Mouse (Mus musculus) myocyte (in vitro differentiated cells): ENCODE measurements around the gene Stat5b. TPM values are rescaled to one million over a fixed set of nuclear protein-coding genes. Genes with fewer than 3 reads are reported as not detected.
"Not testable (repeated sequence)": the region's sequence is repeated elsewhere in the genome, so short reads cannot be mapped to it uniquely, and the experiment has no call there.

ENCODE experiments used
- H3K27me3 ChIP-seq: one replicate; pipeline ENCODE4 v1.6.1; 2011; ENCODE audit not compliant: control insufficient read depth, insufficient read depth, insufficient read length
- H3K36me3 ChIP-seq: one replicate; pipeline ENCODE4 v1.6.1; 2011; ENCODE audit not compliant: control insufficient read depth, insufficient read depth
- H3K4me2 ChIP-seq: one replicate; pipeline ENCODE4 v1.6.1; 2011; ENCODE audit warnings: low read depth, control low read depth
- H3K4me3 ChIP-seq: one replicate; pipeline ENCODE4 v1.5.1; 2011; ENCODE audit warnings: mild to moderate bottlenecking, control low read depth, moderate library complexity
- H3K79me2 ChIP-seq: one replicate; pipeline ENCODE4 v1.6.1; 2011; ENCODE audit not compliant: control insufficient read depth, insufficient read depth
- H3ac ChIP-seq: one replicate; pipeline ENCODE4 v1.6.1; 2011; ENCODE audit not compliant: control insufficient read depth, insufficient read length
- CEBPB ChIP-seq: IDR thresholded peaks from 2 replicates; pipeline ENCODE4 v1.6.1; 2011; ENCODE audit warnings: mild to moderate bottlenecking, moderate library complexity; ENCODE audit not compliant: poor library complexity, insufficient read depth, severe bottlenecking
- E2F4 ChIP-seq: IDR thresholded peaks from one replicate; pipeline ENCODE4 v1.6.1; 2011; ENCODE audit warnings: mild to moderate bottlenecking, control low read depth, moderate library complexity; ENCODE audit not compliant: insufficient read depth
- MAX ChIP-seq: IDR thresholded peaks from one replicate; pipeline ENCODE4 v1.6.1; 2011; ENCODE audit warnings: low read depth, mild to moderate bottlenecking, control low read depth
- MYOD1 ChIP-seq, 3 experiments: IDR thresholded peaks; one replicate each; pipeline ENCODE4 v1.6.1; 2011; ENCODE audit warnings: control low read depth in 2 of 3, low read depth in 2 of 3, mild to moderate bottlenecking in 2 of 3, moderate library complexity in 1 of 3; ENCODE audit not compliant: insufficient read length in 2 of 3, control insufficient read depth in 1 of 3
- MYOG ChIP-seq, 3 experiments: IDR thresholded peaks; one replicate each; pipeline ENCODE4 v1.6.1; 2011; ENCODE audit warnings: control low read depth in 2 of 3, low read depth in 2 of 3, mild to moderate bottlenecking in 2 of 3; ENCODE audit not compliant: insufficient read length in 2 of 3, control insufficient read depth in 1 of 3, insufficient read depth in 1 of 3
- POLR2A ChIP-seq: IDR thresholded peaks from one replicate; pipeline ENCODE4 v1.6.1; 2011; ENCODE audit warnings: low read depth, mild to moderate bottlenecking, control low read depth, moderate library complexity; ENCODE audit not compliant: insufficient read length
- POLR2AphosphoS2 ChIP-seq: IDR thresholded peaks from one replicate; pipeline ENCODE4 v1.6.1; 2011; ENCODE audit warnings: low read depth, control low read depth; ENCODE audit not compliant: insufficient read length
- REST ChIP-seq: IDR thresholded peaks from one replicate; pipeline ENCODE4 v1.6.1; 2011; ENCODE audit warnings: mild to moderate bottlenecking, control low read depth, moderate library complexity; ENCODE audit not compliant: insufficient read depth, insufficient read length
- SRF ChIP-seq: IDR thresholded peaks from one replicate; pipeline ENCODE4 v1.6.1; 2011; ENCODE audit warnings: low read depth; ENCODE audit not compliant: control insufficient read depth, insufficient read length
- TCF12 ChIP-seq: IDR thresholded peaks from one replicate; pipeline ENCODE4 v1.6.1; 2011; ENCODE audit warnings: mild to moderate bottlenecking, control low read depth; ENCODE audit not compliant: poor library complexity, insufficient read depth, severe bottlenecking
- TCF3 ChIP-seq: IDR thresholded peaks from one replicate; pipeline ENCODE4 v1.6.1; 2011; ENCODE audit warnings: low read depth, control low read depth; ENCODE audit not compliant: insufficient read length
- USF1 ChIP-seq: IDR thresholded peaks from one replicate; pipeline ENCODE4 v1.6.1; 2011; ENCODE audit warnings: low read depth, mild to moderate bottlenecking, control low read depth, moderate library complexity
- polyA plus RNA-seq: library from polyadenylated mRNA; unstranded; fragments of >200 nt; fragmentation: generic; extraction: Trizol; gene quantifications from one replicate; pipeline ENCODE4 v1.2.1, GENCODE M21; 2012; ENCODE audit warnings: missing spikeins

Stat5b gene
- polyA plus RNA-seq, 1 experiment: 12.0 TPM

- peaks cover 14% of the 10 kb centered on the region for H3K36me3 ChIP-seq
- H3K4me2 ChIP-seq: no peak overlapping the region
- no peaks in the 10 kb centered on the region for H3K27me3 ChIP-seq
- no peak overlapping the region for H3K4me3 ChIP-seq
- H3ac ChIP-seq: no peak overlapping the region
- TF ChIP-seq REST (no peak), POLR2A (no peak), POLR2AphosphoS2 (no peak), CEBPB (no peak), MYOG (IDR thresholded peaks at IDR 0.05; ENCODE audit: control insufficient read depth in 1 of 3, insufficient read depth in 1 of 3, insufficient read length in 2 of 3, low read depth in 2 of 3) (no peak), TCF3 (no peak), E2F4 (no peak), TCF12 (no peak), SRF (no peak), MAX (no peak), USF1 (no peak), MYOD1 (IDR thresholded peaks at IDR 0.05; ENCODE audit: control insufficient read depth in 1 of 3, insufficient read length in 2 of 3, low read depth in 2 of 3) (no peak)
- H3K79me2 ChIP-seq: no peaks in the 10 kb centered on the region
Measured at GRCm38 (mm10) chr11:100799426-100799825, 51.1 kb downstream of the Stat5b start.

- Histone ChIP-seq H3K4me3 (no peak overlapping the region), H3ac (no peak overlapping the region), H3K36me3 (peaks cover 3% of the 10 kb centered on the region), H3K4me2 (no peak overlapping the region), H3K79me2 (no peaks in the 10 kb centered on the region), H3K27me3 (no peaks in the 10 kb centered on the region)
- TF ChIP-seq MAX (no peak), USF1 (no peak), MYOD1 (IDR thresholded peaks at IDR 0.05; ENCODE audit: control insufficient read depth in 1 of 3, insufficient read length in 2 of 3, low read depth in 2 of 3) (no peak), TCF12 (no peak), CEBPB (no peak), SRF (no peak), TCF3 (no peak), E2F4 (no peak), MYOG (IDR thresholded peaks at IDR 0.05; ENCODE audit: control insufficient read depth in 1 of 3, insufficient read depth in 1 of 3, insufficient read length in 2 of 3, low read depth in 2 of 3) (no peak), POLR2A (no peak), REST (no peak), POLR2AphosphoS2 (no peak)
Measured at GRCm38 (mm10) chr11:100796585-100796984, 53.9 kb downstream of the Stat5b start.

- Histone ChIP-seq H3K79me2 (no peaks in the 10 kb centered on the region), H3K36me3 (peaks cover 3% of the 10 kb centered on the region), H3K4me2 (no peak overlapping the region), H3ac (no peak overlapping the region), H3K4me3 (no peak overlapping the region), H3K27me3 (no peaks in the 10 kb centered on the region)
- TF ChIP-seq MYOG (IDR thresholded peaks at IDR 0.05; ENCODE audit: control insufficient read depth in 1 of 3, insufficient read depth in 1 of 3, insufficient read length in 2 of 3, low read depth in 2 of 3): no peak
Measured at GRCm38 (mm10) chr11:100795386-100795785, 55.1 kb downstream of the Stat5b start.

- Histone ChIP-seq H3K4me2 (no peak overlapping the region), H3K27me3 (no peaks in the 10 kb centered on the region), H3ac (no peak overlapping the region), H3K4me3 (no peak overlapping the region), H3K36me3 (peaks cover 3% of the 10 kb centered on the region), H3K79me2 (no peaks in the 10 kb centered on the region)
- TF ChIP-seq SRF (no peak), MAX (no peak), TCF12 (no peak), POLR2AphosphoS2 (no peak), TCF3 (no peak), MYOG (IDR thresholded peaks at IDR 0.05; ENCODE audit: control insufficient read depth in 1 of 3, insufficient read depth in 1 of 3, insufficient read length in 2 of 3, low read depth in 2 of 3) (no peak), USF1 (no peak), CEBPB (no peak)
Measured at GRCm38 (mm10) chr11:100791457-100792049, 59.0 kb downstream of the Stat5b start.

- not testable (repeated sequence) for H3K79me2 ChIP-seq, H3ac ChIP-seq, H3K27me3 ChIP-seq, H3K4me3 ChIP-seq, H3K4me2 ChIP-seq, H3K36me3 ChIP-seq
- peak in 1 of 3 experiments; percentile 14 for TF ChIP-seq MYOD1 (IDR thresholded peaks at IDR 0.05; ENCODE audit: control insufficient read depth in 1 of 3, insufficient read length in 2 of 3, low read depth in 2 of 3)
Measured at GRCm38 (mm10) chr11:100790644-100791043, 59.9 kb downstream of the Stat5b start.

- H3K36me3 ChIP-seq: no peaks in the 10 kb centered on the region
- H3ac ChIP-seq: no peak overlapping the region
- H3K4me2 ChIP-seq: no peak overlapping the region
- no peak overlapping the region for H3K4me3 ChIP-seq
- no peaks in the 10 kb centered on the region for H3K27me3 ChIP-seq
- no peaks in the 10 kb centered on the region for H3K79me2 ChIP-seq
- TF ChIP-seq SRF: no peak
- TF ChIP-seq TCF3: no peak
- TF ChIP-seq MYOG (IDR thresholded peaks at IDR 0.05; ENCODE audit: control insufficient read depth in 1 of 3, insufficient read depth in 1 of 3, insufficient read length in 2 of 3, low read depth in 2 of 3): no peak
- no peak for TF ChIP-seq MAX
- TF ChIP-seq MYOD1 (IDR thresholded peaks at IDR 0.05; ENCODE audit: control insufficient read depth in 1 of 3, insufficient read length in 2 of 3, low read depth in 2 of 3): no peak
- no peak for TF ChIP-seq CEBPB
- no peak for TF ChIP-seq TCF12
- TF ChIP-seq E2F4: no peak
- TF ChIP-seq POLR2A: no peak
- TF ChIP-seq REST: no peak
- no peak for TF ChIP-seq USF1
- TF ChIP-seq POLR2AphosphoS2: no peak
Measured at GRCm38 (mm10) chr11:100789702-100790101, 60.8 kb downstream of the Stat5b start.
